Mouse (Mus musculus) ES-Bruce4 (cell line): ENCODE results near the gene Tmc7.

Experiments used
- CTCF ChIP-seq: IDR thresholded peaks from one replicate; pipeline ENCODE4 v1.8.1; 2011; ENCODE audit warnings: low read depth, low read length
- EP300 ChIP-seq: IDR thresholded peaks from 2 replicates; pipeline ENCODE4 v1.6.1; 2011; ENCODE audit warnings: low read depth, low read length; ENCODE audit not compliant: insufficient read depth
- POLR2A ChIP-seq: IDR thresholded peaks from one replicate; pipeline ENCODE4 v1.8.1; 2011; ENCODE audit warnings: low read length; ENCODE audit not compliant: insufficient read depth

DNA sequence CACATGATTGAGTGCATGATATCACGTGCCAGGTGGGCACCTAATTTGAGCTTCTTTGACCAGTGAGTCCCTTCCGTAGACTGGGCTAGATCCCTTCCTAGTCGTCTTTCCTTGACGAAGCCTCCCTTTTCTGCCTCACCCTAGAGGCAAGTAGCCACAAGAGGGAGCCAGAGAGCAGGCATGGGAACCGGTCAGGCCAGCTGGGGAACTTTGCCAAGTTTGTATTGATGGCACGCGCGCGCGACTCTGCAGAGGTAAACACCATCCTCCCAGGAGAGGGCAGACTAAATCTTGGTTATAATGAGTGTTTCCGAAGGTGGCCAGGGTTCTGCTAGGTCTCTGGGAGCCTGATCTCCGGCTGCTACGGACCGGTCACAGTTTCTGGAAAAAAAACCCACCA, 10.7 kb upstream of the Tmc7 start:
- TF ChIP-seq CTCF, result peak; percentile 95
- no peak for TF ChIP-seq POLR2A
- peak; percentile 74 for TF ChIP-seq EP300
